Mouse (Mus musculus) intestine, postnatal 0 days (tissue): ENCODE results near the gene Slc24a3. TPM values are rescaled to one million over a fixed set of nuclear protein-coding genes. Genes with fewer than 3 reads are reported as not detected.
A peak's percentile ranks its signal among the peaks of the same experiment; 100 is the strongest.

Experiments used
- ATAC-seq: fragments of 200-750 bp; cut with Nextera tagmentation; 2 replicates; pipeline ENCODE4 v1.8.0; 2017; ENCODE audit warnings: mild to moderate bottlenecking, moderate TSS enrichment, moderate library complexity
- H3K27ac ChIP-seq: fragments of 300-500 bp; sonication (generic); 2 replicates; pipeline ENCODE4 v1.5.1; 2014; ENCODE audit warnings: mild to moderate bottlenecking, low read depth, low read length, moderate library complexity
- H3K27me3 ChIP-seq: fragments of 300-500 bp; sonication (generic); replicated peaks from 2 replicates; pipeline ENCODE4 v1.6.1; 2014; ENCODE audit warnings: low read length, mixed read lengths; ENCODE audit not compliant: control insufficient read depth, insufficient read depth
- H3K36me3 ChIP-seq: fragments of 300-500 bp; sonication (generic); 2 replicates; pipeline ENCODE4 v1.6.1; 2014; ENCODE audit warnings: mild to moderate bottlenecking, moderate library complexity; ENCODE audit not compliant: control insufficient read depth, insufficient read depth
- H3K4me1 ChIP-seq: fragments of 300-500 bp; sonication (generic); replicated peaks from 2 replicates; pipeline ENCODE4 v1.6.1; 2014; ENCODE audit warnings: antibody characterized with exemption, low read length, mixed read lengths; ENCODE audit not compliant: control insufficient read depth, insufficient read depth
- H3K4me2 ChIP-seq: fragments of 300-500 bp; sonication (generic); replicated peaks from 2 replicates; pipeline ENCODE4 v1.6.1; 2014; ENCODE audit warnings: low read depth, mild to moderate bottlenecking, moderate library complexity
- H3K4me3 ChIP-seq: fragments of 300-500 bp; sonication (generic); 2 replicates; pipeline ENCODE4 v1.5.1; 2014; ENCODE audit warnings: low read depth, low read length
- H3K9ac ChIP-seq: fragments of 300-500 bp; sonication (generic); 2 replicates; pipeline ENCODE4 v1.6.1; 2014; ENCODE audit warnings: mild to moderate bottlenecking, low read depth, low read length
- H3K9me3 ChIP-seq: fragments of 300-500 bp; sonication (generic); 2 replicates; pipeline ENCODE4 v1.6.1; 2016; ENCODE audit warnings: mixed run types; ENCODE audit not compliant: control insufficient read depth
- CTCF ChIP-seq: sonication (generic); IDR thresholded peaks from 2 replicates; pipeline ENCODE4 v1.5.1; 2016; ENCODE audit warnings: low read depth, mild to moderate bottlenecking, control low read depth, antibody characterized with exemption, moderate library complexity
- WGBS: fragments of 180-500 bp; shearing (Covaris S2); extraction: QIAGEN DNeasy Blood & Tissue Kit; methylation state at CpG from one replicate; pipeline ENCODE4 v1.1.7; 2014; 5-methylcytosine and 5-hydroxymethylcytosine counted together
- polyA plus RNA-seq: library from polyadenylated mRNA; unstranded; fragments of >200 nt; fragmentation: Nextera tagmentation; extraction: Ambion mirVana; gene quantifications from 2 replicates; pipeline ENCODE4 v1.2.1, GENCODE M21; 2015

Gene Slc24a3
- polyA plus RNA-seq, 1 experiment from 2014 or later = 6.5 TPM

DNA sequence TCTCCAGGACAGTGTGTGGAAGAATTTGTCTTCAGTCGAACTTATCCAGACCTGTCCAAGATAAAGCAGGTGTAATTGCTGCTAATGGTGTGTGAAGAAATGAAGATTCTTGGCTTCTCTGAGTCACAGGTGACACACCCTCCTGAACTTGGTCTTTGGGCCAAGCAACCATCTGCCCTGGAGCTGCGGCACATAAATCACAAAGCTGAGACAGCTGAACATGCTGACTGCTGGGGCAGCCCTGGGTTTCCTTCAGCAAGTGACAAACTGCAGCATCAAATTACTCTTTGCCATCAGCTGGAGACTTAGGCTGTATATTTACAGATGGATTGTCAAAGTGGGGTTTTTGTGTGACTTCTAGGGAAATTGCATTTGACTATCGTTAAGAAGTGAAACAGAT, 415.5 kb downstream of the Slc24a3 start:
- Histone ChIP-seq H3K4me2 (no peak overlapping the region), H3K4me3 (no peak overlapping the region), H3K4me1 (no peaks in the 10 kb centered on the region), H3K27ac (no peak overlapping the region), H3K27me3 (no peaks in the 10 kb centered on the region), H3K9me3 (no peaks in the 10 kb centered on the region), H3K9ac (no peak overlapping the region), H3K36me3 (no peaks in the 10 kb centered on the region)
- WGBS = 33% methylated on average over 3 of the region's 3 CpGs
- no peak for ATAC-seq
- TF ChIP-seq CTCF = no peak

DNA sequence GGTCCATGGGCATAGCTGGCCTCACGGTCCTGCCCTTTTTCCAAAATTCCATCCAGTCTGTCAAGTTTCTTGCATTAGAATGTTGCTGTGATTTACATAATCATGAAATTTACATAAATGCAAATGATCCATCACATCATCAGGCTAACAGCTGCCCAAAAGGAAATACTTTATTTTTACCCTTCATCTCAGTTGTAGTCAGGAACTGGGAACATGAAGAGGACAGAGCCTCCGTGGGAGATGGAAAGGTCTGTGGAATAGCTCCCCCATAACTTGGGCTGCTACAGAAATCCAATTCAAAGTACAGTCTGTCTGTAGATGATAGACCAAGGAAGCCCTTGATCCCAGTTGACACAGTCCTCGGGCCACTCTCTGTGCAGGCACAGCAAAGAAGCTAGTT, 417.9 kb downstream of the Slc24a3 start:
- Histone ChIP-seq H3K36me3 (no peaks in the 10 kb centered on the region), H3K4me2 (no peak overlapping the region), H3K27ac (no peak overlapping the region), H3K9me3 (no peaks in the 10 kb centered on the region), H3K4me3 (no peak overlapping the region), H3K9ac (no peak overlapping the region), H3K27me3 (no peaks in the 10 kb centered on the region), H3K4me1 (no peaks in the 10 kb centered on the region)
- 75% methylated on average over 3 of the region's 3 CpGs for WGBS
- no peak for TF ChIP-seq CTCF
- ATAC-seq = no peak

DNA sequence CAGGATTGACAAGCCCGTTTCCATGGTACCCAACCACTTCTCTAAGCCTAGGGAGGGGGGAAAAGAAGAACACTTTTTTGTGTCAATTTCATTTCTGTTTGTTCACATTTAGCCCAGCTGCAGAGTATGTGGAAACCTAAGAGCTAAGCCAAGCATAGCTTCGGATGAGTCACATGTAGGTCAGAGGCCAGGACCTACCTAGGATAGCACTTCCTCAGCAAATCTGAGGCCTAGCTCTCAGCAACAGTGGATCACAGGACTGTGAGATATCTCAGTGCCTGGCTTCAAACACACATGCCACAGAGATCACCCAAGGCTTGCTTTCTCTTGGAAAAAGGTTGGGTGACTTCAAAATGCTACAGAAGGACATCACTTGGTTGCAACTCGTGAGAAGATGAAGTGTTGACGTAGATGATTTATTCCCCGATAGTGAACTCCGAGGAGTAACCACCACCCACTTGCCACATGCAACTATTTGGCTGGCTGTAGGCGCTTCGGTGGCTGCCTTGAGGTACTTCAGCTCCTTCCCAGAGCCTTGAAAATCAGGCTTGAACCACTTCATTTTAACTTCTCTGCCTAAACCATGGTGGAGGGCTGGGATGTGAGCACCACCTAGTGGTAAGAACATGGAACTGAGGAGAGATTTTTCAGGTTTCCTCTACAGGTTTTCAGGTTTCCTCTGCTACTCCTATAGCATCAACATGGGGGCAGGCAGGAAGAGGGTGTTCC, 420.6 kb downstream of the Slc24a3 start:
- peak; percentile 92 for TF ChIP-seq CTCF
- 58% methylated on average over 8 of the region's 8 CpGs for WGBS
- Histone ChIP-seq H3K27me3 (no peaks in the 10 kb centered on the region), H3K4me2 (no peak overlapping the region), H3K36me3 (no peaks in the 10 kb centered on the region), H3K4me1 (no peaks in the 10 kb centered on the region), H3K9ac (no peak overlapping the region), H3K4me3 (no peak overlapping the region), H3K9me3 (no peaks in the 10 kb centered on the region), H3K27ac (no peak overlapping the region)
- no peak for ATAC-seq

DNA sequence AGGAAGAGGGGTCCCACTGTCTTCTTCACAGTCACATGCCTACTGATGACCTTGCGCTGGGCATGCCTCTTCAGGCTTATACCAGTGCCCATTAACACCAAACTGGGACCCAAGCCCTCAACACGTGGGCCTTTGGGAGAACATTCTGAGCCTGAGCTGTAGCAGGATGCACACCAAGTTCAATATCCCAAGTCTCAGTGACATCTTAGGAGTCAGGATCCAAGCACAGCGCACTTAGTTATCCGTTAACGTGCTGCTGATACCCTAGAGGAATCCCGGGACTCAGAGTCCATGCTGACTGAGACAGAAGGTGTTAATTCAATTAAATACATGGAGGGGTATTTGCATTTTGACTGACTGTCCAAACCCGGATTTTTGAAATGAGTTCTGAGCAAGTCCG, 424.3 kb downstream of the Slc24a3 start:
- Histone ChIP-seq H3K27ac (no peak overlapping the region), H3K4me3 (no peak overlapping the region), H3K4me1 (no peaks in the 10 kb centered on the region), H3K27me3 (no peaks in the 10 kb centered on the region), H3K36me3 (no peaks in the 10 kb centered on the region), H3K9me3 (no peaks in the 10 kb centered on the region), H3K9ac (no peak overlapping the region), H3K4me2 (no peak overlapping the region)
- ATAC-seq = no peak
- 86% methylated on average over 8 of the region's 8 CpGs for WGBS
- TF ChIP-seq CTCF = no peak

DNA sequence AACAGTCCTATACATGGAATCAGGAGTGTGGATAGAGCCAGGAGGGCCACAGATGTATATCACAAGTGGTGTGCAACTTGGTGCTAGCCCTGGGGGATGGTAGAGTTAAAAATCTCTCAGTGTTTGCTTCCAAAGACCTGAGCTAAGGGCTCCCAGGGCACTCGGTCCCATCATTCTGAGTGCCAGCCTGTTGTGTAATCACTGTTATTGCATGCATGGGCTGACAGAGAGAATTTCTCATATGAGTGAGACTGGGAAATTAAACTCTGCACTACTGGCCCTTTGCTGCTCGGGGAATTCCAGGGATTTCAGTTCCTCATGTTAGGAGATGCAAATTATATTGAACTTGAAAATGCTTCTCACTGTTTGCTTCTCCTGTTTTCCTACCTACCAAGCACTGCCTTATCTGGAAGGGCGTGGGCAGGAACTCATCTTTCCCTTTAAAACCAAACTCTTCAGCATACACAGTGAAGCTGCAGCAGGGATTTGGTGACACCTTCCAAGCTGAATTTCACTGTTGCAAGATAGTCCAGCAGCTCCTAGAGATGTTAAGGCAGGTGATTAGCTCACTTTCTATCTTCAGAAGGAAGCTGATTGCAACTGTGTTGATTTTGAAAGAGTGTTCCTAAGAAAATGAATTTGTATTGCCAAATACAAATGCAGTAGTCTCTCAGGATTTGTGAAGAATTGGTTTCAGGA, 426.2 kb downstream of the Slc24a3 start:
- no peak overlapping the region for H3K27ac ChIP-seq
- no peaks in the 10 kb centered on the region for H3K9me3 ChIP-seq
- no peak overlapping the region for H3K9ac ChIP-seq
- H3K4me2 ChIP-seq = no peak overlapping the region
- no peaks in the 10 kb centered on the region for H3K36me3 ChIP-seq
- H3K27me3 ChIP-seq = no peaks in the 10 kb centered on the region
- WGBS = 49% methylated on average over 3 of the region's 3 CpGs
- no peak for TF ChIP-seq CTCF
- no peaks in the 10 kb centered on the region for H3K4me1 ChIP-seq
- ATAC-seq = no peak
- H3K4me3 ChIP-seq = no peak overlapping the region

DNA sequence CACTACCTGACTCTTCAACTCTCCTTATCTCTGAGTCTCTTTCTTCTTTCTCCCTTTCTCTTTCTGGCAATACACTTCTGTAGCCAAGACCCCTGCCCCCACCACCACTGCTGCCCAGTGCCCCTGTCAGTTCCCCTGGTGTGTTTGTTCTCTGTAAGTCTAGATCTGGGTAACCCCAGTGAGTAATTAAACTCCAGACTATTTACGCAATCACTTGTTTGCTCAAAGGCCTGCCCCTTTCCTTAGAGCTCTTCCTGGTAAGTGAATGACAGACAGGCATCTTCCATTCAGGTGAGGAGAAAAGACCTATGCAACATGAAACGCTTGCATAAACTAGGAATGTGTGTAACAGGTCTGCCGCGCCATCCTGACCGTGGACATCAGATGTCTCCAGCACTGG, 430.3 kb downstream of the Slc24a3 start:
- H3K27ac ChIP-seq = no peak overlapping the region
- H3K9ac ChIP-seq = no peak overlapping the region
- 50% methylated on average over 5 of the region's 5 CpGs for WGBS
- TF ChIP-seq CTCF = no peak
- no peaks in the 10 kb centered on the region for H3K4me1 ChIP-seq
- no peaks in the 10 kb centered on the region for H3K36me3 ChIP-seq
- H3K9me3 ChIP-seq = no peaks in the 10 kb centered on the region
- no peak overlapping the region for H3K4me3 ChIP-seq
- no peak overlapping the region for H3K4me2 ChIP-seq
- H3K27me3 ChIP-seq = no peaks in the 10 kb centered on the region
- ATAC-seq = no peak
